Mouse (Mus musculus) kidney, postnatal 10 days (tissue): ENCODE measurements around the gene Txnip.

Source experiments
- DNase-seq: peaks from one replicate; pipeline ENCODE4 v3.0.0; 2021; ENCODE audit warnings: mixed read lengths

Gene Txnip

DNA sequence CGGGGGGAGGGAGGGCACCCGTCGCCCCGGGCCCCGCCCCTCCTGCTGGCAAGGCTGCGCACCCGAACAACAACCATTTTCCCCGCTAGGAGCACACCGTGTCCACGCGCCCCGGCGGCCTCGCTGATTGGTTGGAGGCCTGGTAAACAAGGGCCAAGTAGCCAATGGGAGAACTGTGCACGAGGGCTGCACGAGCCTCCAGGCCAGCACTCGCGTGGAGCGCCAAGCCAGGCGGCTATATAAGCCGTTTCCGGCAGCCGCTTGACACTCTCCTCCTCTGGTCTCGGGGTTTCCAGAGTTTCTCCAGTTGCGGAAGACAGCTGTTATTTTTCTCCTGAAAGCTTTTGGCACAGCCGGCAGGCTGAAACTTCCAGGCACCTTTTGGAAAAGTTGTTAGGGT is at the start of gene Txnip:
Txnip (plus strand) TSS at position 264 of the 400 bp plus-strand sequence.
- peak; percentile 100 for DNase-seq

DNA sequence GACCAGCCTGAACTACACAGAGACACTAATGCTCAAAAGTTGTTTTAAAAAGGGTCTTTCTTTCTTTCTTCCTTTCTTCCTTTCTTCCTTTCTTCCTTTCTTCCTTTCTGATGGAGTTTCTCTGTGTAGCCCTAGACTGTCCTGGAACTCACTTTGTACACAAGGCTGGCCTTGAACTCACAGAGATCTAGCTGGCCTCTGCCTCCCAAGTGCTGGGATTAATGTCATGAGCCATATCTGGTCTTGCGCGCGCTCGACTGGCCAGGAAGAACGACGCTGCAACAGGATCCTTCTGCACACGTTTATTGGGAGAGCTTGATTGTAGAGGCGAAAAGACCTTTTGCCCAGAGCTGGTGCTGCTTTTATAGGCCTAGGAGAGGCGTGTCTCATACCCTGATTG is 49.8 kb upstream of the Txnip start:
- peak; percentile 1 for DNase-seq

DNA sequence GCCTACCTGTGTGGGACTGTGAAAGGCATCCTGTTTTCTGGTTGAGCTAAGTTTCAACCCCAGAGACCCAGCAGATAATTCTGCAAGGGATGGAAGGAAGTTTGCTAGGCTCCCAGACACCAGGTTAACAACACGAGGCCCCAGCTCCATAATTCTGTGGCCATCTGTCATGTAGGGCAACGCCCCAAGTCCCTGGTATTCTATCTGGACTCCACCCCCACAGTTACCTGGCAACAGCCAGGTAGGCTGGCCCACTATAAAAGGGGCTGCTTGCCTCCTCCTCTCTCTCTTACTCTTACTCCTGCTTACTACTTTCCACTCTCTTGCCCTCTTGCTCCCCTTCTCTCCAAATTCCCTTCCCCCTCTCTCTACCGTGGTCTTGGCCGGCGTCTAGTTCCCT is 37.6 kb upstream of the Txnip start:
- no peak for DNase-seq

DNA sequence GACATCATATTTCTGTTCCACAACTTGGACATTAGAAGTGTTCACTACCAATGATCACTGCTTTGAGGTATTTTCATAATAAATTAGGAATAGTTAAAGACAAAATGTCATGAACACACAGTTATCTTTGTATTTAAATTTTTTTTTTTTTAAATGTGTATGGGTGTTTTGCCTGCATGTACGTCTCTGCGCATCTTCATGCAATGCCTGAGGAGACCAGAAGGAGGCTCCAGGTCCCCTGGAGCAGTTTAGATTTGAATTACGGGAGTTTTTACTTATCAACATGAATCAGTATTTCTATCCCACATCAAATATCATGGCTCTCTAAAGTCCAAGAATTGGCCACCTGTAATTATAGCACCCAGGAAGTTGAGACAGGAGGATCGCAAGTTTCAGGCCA is 35.6 kb upstream of the Txnip start:
- DNase-seq: peak; percentile 52

DNA sequence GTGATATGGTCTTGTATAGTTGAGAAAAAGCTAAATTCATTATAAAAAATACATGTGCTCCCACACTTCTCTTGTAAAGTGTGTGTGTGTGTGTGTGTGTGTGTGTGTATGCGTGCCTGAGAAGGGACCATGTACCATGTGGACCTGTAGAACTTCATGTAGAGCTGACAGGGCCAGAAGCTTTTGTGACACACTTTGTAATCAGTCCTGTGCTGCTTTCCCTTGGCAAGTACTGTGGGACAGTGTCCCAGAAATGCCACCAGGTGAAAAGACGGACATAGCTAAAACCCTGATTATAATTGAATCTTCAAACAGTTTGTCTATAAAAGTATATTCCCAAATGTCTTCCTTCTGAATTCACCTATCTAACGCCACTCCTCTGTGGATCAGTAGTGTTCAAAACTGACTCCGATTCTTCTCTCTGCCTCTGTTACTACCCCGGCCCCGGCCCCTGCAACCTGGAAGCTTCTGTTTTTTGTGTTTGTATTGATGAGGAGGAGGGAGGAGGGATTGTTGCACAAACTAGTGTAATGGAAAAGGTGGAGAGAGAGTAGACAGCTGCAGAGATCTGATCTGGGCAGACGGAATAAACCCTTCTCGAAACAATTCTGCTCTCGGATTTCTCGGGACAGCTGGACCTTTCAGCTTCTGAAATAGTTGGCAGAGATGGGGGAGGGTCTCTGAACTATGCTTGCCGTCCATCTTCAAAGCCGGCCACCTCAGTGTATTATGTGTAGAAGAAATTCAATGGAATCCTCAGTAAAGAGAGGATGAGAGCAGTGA is 33.5 kb upstream of the Txnip start:
- DNase-seq: no peak

DNA sequence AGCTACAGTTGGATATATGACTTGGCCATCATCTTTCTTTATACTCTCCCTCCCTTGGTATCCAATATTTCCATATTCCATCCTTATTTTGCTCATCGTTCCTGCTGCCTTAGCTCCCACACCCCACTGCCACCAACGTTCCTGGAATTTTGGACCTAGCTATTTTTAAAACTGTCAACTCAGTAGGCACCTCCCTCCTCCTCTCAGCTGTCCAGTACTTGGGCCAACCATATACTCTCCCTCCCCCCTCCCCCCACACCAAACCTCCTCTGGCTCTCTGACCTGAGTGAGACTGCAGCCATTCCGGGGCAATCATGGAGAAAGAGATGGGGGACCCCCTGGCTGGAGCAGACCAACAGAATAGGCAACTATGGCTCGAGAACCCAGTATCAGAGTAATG is 32.8 kb upstream of the Txnip start, which contains the start of gene Hfe2:
Hfe2 (plus strand) TSS at position 259 of the 400 bp plus-strand sequence.
- no peak for DNase-seq

DNA sequence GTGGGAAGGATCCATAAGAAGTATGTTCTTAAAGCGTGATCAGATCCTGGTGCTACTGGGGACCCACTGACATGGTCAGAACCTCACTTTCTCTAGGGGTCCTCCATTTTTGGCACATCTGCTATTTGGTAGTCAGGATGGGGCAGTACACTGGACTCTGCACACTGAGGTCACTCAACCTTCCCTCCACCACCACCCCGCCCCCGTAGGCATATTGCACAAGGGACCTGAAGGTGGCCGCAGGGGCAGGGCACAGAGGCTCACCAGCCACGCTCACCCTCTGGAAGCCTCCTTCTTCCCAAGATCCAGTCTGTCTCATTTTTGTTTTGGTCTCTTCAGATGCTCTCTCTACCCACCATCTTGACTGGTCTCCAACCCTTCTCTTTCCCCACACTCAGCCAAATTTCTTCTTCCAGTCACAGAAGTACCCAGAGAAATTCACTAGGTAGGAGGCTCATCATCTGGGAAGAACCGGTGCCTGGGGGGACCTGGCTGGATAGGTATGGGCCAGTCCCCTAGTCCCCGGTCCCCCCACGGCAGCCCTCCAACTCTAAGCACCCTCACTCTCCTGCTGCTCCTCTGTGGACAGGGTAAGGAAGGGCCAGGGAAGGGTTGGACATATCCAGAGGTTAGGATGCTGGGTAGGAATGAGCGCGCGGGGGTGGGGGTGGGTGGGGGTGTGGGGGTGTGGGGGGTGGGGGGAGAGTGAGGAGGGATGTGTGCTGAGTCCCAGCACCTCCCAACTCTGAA is 31.6 kb upstream of the Txnip start:
- no peak for DNase-seq

DNA sequence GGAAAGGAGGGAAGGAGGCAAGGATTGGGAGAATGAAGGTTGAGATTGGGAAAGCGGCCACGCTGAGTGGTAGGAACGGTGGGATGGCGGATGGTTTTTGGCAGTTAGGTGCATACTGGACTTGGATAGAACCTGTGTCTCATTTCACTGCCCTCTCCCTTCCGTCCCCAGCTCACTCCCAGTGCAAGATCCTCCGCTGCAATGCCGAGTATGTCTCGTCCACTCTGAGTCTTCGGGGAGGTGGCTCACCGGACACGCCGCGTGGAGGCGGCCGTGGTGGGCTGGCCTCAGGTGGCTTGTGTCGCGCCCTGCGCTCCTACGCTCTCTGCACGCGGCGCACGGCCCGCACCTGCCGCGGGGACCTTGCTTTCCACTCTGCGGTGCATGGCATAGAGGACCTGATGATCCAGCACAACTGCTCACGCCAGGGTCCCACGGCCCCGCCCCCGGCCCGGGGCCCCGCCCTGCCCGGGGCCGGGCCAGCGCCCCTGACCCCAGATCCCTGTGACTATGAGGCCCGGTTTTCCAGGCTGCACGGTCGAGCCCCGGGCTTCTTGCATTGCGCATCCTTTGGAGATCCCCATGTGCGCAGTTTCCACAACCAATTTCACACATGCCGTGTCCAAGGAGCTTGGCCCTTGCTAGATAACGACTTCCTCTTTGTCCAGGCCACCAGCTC is 30.8 kb upstream of the Txnip start:
- no peak for DNase-seq

DNA sequence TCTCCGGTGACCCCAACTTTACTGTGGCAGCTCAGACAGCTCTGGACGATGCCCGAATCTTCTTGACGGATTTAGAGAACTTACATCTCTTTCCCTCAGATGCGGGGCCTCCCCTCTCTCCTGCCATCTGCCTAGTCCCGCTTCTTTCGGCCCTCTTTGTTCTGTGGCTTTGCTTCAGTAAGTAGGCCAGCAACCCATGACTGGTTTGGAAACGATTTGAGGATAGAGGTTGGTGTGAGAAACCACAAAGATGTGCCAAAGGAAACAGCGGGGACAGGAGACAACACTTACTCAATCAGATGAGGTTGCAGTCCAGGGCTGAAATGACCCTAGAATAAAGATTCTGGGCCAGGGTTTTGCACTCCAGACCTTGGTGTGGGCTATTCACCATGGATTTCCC is 29.3 kb upstream of the Txnip start:
- no peak for DNase-seq

DNA sequence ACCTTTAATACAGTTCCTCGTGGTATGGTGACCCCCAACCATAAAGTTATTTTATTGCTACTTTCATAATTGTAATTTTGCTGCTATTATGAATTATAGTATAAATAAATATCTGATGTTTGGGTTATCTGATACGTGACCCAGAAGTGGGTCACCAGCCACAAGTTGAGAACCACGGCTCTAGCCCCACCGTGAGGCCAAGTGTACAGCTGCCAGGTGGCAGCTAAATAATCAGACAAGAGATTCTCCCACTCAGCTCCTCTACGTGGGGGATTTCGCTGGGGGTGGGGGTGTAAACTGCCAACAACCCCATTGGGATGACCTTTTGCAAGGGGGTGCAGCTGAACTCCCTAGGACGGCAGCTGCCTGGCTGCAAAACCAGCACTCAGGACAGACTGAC is 25.7 kb upstream of the Txnip start:
- no peak for DNase-seq

DNA sequence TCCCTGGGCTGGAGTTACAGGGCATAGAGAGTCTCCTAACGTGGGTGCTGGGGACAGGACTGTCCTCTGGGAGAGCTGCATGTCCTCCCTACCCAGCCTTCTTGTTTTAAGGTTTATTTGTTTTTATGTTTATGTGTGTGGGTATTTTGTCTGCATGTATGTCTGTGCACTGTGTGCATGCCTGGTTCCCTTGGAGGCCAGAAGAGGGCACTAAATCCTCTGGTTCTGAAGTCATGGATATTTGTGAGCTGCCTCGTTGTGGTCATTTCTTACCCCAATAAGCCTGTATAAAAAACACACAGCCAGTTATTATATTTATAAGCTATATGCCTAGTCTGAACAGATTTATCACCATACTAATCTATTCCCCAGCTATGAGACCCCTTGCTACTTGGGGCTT is 23.5 kb upstream of the Txnip start:
- DNase-seq: no peak

DNA sequence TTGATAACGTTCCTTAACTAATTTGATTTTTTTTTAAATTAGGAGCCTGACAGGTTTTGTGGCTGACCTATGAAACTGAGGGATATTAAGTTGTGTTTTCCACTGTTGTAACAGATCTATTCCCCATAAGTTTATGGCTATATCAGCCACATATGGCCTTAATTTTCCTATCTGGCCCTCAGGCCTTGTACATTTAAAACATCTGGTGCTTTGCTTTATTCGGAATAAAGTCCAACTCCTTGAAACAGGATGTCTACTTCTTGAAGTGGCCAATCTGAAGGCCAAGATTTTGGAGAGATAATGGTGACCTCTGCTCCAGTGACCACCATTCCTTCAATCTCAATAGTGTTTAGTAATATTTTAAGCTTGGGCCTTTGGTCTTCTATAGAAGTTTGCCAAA is 18.4 kb upstream of the Txnip start:
- no peak for DNase-seq

DNA sequence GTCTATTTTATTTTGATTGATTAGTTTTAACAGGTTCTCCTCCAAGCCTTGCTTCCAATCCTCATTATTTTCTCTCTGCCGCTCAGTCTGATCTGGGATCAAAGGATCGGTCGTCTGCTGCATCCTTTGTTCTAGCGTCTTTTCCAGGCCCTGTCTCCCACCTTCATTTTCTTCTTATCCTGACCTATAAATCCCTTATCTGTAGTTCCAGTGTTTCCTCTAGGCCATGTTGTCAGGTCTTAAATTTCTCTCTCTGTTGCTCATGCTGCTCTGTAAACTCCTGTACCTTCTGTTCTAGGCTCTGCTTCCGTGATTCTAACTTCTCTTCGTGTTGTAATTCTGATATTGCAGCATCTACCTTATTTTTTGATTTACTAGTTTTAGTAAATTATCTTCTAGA is 17.0 kb upstream of the Txnip start:
- DNase-seq: no peak

DNA sequence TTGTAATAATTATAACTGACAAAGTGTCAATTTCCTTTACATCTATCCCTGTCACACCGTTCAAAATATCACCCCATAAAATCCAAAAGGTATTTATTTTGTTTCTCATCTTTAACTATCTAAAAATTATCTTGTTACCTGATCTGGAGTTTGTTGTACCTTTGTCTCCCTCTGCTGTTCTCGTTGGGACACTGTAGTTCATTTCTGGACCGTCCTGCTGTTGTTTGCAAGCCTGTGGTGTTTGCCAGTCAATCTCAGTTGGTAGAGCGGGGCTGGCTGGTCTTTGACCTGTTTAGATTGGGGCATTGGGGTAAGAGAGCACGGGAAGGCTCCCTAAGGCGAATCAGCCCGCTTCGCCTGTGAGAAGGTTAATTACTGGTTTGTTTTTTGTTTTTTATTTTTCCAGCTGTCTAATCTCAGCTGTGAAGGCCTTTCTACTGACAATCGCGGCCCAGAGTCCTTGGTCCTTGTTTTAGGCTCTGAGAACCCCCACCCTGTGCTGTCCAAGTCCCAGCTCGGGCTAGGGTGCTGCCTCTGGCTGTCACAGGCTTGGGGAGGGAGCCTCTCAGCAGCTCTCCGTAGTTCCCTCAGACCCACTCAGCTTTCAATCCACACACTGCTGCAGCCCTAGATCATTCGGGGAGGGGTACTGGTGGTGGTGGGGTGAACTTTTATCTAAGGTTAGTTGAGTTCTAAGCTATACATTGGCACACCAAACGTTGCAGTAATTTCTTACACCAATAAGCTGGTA is 16.3 kb upstream of the Txnip start:
- no peak for DNase-seq

DNA sequence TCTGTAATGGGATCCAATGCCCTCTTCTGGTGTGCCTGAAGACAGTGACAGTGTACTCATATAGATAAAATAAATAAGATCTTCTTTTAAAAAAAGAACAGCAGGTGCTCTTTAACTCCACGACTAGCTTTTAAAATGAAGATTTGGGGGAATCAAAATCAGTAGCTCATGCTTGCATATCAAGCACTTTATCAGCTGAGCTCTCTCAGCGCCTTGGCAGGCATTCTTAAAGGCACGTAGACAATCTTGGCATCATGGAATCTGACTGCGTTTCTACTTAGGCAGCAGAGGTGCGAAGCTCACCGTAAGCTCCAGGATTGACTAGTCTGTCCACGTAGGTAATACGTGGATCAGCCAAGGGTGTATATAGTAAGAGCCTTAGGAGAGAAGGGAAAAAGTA is 15.2 kb upstream of the Txnip start:
- DNase-seq: no peak

DNA sequence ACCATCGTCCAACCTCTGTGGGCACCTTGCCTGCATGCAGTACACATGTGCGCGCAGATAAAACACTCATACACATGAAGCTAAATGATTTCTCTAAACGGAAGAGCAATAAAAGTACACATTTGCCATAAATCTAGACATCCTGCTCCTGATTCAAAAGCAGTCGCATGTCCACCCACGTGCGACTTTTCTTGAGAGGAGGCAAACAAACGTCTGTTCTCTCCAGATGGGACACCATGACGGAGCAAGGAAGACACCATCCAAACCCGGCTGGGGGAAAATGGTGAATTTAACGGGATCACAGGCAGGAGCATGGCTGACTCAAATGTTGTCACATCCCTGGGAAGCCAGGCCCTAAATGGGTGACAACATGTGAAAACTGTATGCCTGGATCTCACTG is 14.4 kb upstream of the Txnip start:
- no peak for DNase-seq

DNA sequence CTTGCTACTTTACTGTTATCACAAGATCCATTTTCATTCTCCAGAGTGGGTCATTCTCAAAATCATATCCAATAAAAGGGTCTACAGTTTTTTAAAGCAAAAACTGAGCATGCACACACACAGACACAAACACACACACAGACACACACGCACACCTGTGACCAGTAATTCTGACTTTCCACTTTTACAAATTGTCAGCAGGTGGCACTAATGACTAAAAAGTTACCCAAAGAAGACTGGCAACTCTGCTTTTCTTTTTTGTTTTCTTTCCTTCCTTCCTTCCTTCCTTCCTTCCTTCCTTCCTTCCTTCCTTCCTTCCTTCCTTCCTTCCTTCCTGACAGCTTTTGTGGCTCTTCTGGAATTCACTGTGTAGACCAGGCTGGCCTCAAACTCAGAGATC is 12.2 kb upstream of the Txnip start:
- DNase-seq: no peak

DNA sequence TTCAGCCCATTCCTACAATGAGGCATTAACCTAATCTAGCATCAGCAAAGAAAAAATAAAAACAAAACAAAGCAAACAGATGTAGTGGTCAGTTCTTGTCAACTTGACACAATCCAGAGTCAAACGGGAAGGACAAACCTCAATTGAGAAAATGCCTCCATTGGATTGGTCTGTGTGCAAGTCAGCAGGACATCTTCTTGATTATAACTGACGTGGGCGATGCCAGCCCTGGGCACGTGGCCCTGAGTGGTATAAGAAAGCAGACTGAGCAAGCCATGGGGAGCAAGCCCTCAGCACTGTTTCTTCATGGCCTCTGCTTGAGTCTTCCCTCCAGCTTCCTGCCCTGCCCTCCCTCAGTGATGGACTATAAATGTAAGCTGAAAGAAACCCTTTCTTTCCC is 10.9 kb upstream of the Txnip start:
- no peak for DNase-seq

DNA sequence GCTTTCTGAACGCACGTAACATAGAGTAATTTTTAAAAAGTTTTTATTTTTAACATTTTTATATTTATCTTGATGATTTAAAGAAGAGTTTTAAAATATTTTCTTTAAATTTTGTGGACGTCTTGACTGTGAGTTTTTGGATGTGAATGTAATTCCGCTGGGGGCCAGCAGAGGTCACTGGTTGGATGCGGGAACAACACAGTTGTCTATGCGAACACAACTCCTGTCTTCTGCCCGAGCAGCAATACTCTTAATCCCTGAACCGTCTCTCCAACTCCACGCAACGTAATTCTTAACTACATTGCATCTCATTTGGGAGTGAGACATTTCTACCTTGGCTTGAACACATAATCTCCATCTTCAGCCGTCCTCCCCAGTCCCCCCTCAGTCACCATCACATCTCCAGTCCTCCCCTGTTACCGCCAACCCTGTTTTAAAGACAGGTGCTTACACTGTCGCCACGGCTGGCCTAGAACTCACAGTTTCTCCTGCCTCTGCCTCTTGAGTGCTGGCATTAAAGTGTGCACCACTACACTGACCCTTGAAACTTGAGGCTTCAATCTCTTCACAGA is 10.3 kb upstream of the Txnip start:
- DNase-seq: peak; percentile 90

DNA sequence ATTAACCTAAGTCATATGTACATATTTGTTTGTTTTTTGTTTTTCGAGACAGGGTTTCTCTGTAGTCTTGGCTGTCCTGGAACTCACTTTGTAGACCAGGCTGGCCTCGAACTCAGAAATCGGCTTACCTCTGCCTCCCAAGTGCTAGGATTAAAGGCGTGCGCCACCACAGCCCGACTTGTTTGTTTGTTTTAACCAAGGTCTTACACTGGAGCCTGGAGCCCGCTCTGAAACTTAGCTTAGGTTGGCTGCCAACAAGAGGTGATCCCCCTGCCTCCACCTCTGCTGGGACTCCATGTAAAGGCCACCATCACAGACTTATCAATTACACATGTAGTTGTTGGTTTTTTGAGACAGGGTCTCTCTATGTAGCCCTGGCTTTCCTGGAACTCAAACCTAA is 8.9 kb upstream of the Txnip start:
- DNase-seq: no peak

DNA sequence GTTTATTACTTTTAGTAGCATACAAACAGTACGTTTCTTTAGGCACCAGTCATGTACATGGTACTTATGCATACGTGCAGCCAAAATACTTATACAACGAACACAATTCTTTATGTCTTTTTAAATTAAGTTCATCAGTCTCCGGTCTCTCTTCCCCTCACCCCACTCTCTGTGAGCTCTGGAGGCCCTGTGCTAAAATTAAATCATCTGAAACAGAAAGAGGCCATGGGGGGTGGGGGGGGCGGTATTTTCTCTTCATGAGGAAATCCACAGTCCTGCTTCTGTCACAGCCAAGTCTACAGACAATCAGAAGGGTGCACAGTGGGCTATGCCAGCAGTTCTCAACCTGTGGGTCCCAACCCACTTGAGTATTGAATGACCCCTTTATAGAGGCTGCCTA is 8.4 kb upstream of the Txnip start:
- DNase-seq: no peak

DNA sequence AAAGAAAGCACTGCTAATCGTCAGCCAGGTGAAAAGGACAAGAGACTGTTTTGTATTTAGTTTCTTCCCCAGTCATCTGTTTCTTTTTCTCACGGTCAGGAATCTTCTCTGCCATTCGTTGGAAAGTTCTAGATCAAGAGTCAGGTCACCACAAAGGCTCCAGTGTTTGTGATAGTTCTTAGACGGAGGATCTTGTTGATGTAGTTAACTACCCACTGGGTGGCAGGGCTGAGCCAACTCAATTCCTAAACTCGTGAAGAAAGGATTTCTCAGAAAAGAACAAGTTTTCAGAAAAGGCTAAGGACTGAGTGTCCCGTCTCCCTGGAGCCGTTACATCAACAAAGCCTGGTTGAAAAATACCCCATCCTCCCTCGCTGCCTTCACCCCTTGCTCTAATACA is 6.6 kb upstream of the Txnip start:
- peak; percentile 82 for DNase-seq

DNA sequence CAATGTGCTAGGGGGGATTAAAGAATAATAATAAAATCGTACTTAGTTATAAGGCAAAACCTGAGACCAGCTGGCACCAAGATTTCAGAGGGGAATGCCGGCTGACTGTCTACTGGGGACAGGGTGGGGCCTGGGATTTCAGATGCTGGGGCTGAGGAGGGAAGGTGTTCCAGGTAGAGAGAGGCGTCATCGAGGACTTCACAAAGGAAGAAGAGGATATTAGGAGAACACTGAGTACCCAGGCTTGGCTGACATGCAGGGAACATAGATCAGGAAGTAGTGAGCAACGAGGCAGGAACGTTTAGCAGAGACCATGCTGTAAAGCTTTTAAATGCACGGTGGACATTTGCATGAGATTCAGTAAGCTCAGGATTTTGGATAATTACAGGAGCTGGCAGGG is 5.9 kb upstream of the Txnip start:
- no peak for DNase-seq
